9 mouse cellular contexts compared by ENCODE assay signal in the genomic region with DNA sequence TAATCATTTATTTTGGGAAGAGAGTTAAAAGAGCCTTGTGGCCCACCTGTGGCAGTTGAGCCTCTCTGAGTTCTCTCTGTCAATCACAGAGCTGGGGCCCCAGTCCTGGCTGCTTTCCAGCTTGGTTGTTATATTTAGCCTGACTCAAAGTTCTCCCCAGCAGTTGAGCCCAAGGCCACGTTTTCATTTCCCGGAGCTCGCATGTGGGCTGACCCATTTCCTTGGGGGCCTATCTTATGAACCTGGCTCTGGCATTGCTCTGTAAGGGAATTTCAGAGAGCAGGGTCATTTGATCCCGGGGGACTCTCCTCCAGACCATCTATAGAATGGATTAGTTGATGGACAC. TPM values are rescaled to one million over a fixed set of nuclear protein-coding genes. Genes with fewer than 3 reads are reported as not detected.
DNase-seq lines count a peak whose midpoint lies in the region; ATAC-seq and TF ChIP-seq lines count a peak whose summit lies in the region.
"Had no signal": no experiment of that assay in that cellular context is flagged by ENCODE, and none has a peak within 500 bp of the region (broad histone marks: within the 10 kb centered on the region; RNA-seq: fewer than 3 reads in every experiment).

No protein-coding gene starts in this region.

- TF ChIP-seq EP300 in lung, postnatal 0 days (IDR thresholded peaks at IDR 0.05) = no peak

- no peak overlapping the region for H3K4me3 ChIP-seq in liver, embryonic 11.5 days (ENCODE audit: low read depth, low read length)
- H3K4me3 ChIP-seq in stomach, embryonic 15.5 days (replicated peaks) = no peak overlapping the region
- H3K4me3 ChIP-seq in lung, postnatal 0 days (ENCODE audit: low read depth, low read length) = no peak overlapping the region

- no peaks in the 10 kb centered on the region for H3K9me3 ChIP-seq in liver, embryonic 11.5 days (ENCODE audit: control insufficient read depth, low read length)
- H3K9me3 ChIP-seq in stomach, embryonic 15.5 days = no peaks in the 10 kb centered on the region
- H3K9me3 ChIP-seq in lung, postnatal 0 days (ENCODE audit: low read length) = no peaks in the 10 kb centered on the region

- no peak overlapping the region for H3K27ac ChIP-seq in liver, embryonic 11.5 days (ENCODE audit: low read depth, low read length)
- H3K27ac ChIP-seq in stomach, embryonic 15.5 days = no peak overlapping the region
- no peak overlapping the region for H3K27ac ChIP-seq in lung, postnatal 0 days (ENCODE audit: low read length)

- no peaks in the 10 kb centered on the region for H3K36me3 ChIP-seq in liver, embryonic 11.5 days (ENCODE audit: control insufficient read depth, insufficient read depth, low read length)
- no peaks in the 10 kb centered on the region for H3K36me3 ChIP-seq in stomach, embryonic 15.5 days
- no peaks in the 10 kb centered on the region for H3K36me3 ChIP-seq in lung, postnatal 0 days (ENCODE audit: insufficient read depth, low read length)

- no peak for ATAC-seq in liver, embryonic 11.5 days (replicated peaks; ENCODE audit: low FRiP score)
- peak; percentile 66; the same call in 1 of the 2 replicates for ATAC-seq in stomach, embryonic 15.5 days (ENCODE audit: insufficient read depth, low FRiP score, low read depth)
- ATAC-seq in lung, postnatal 0 days = no peak
- no peak for ATAC-seq in megakaryocyte, adult 5-6 weeks (ENCODE audit: poor library complexity, severe bottlenecking)

- H3K4me1 ChIP-seq in liver, embryonic 11.5 days (replicated peaks; ENCODE audit: control insufficient read depth, insufficient read depth, low read length) = no peaks in the 10 kb centered on the region
- no peaks in the 10 kb centered on the region for H3K4me1 ChIP-seq in stomach, embryonic 15.5 days
- H3K4me1 ChIP-seq in lung, postnatal 0 days (ENCODE audit: insufficient read depth, low read depth, low read length) = no peaks in the 10 kb centered on the region

- no peak overlapping the region for H3K9ac ChIP-seq in liver, embryonic 11.5 days (ENCODE audit: low read depth, low read length)
- H3K9ac ChIP-seq in stomach, embryonic 15.5 days = no peak overlapping the region
- H3K9ac ChIP-seq in lung, postnatal 0 days (replicated peaks; ENCODE audit: low read depth) = no peak overlapping the region

- DNase-seq in liver = peak; percentile 42
- no peak for DNase-seq in liver, embryonic 11.5 days (ENCODE audit: low spot score)
- peak; percentile 62 to 73 for DNase-seq in gastrocnemius, adult 8-10 months (ENCODE audit: low spot score in 2 of 2)
- peak; percentile 33 for DNase-seq in induced T-regulatory cell, adult 2 months (ENCODE audit: low read depth)
- no peak for DNase-seq in embryo, embryonic 10.5 days (ENCODE audit: low spot score)
- DNase-seq in lung, postnatal 0 days (ENCODE audit: low spot score) = no peak
- DNase-seq: cerebellum, adult 9-10 months had no signal

- no peak overlapping the region for H3K4me2 ChIP-seq in liver, embryonic 11.5 days
- H3K4me2 ChIP-seq in stomach, embryonic 15.5 days = no peak overlapping the region
- no peak overlapping the region for H3K4me2 ChIP-seq in lung, postnatal 0 days (replicated peaks; ENCODE audit: low read depth, low read length)

- H3K27me3 ChIP-seq in liver, embryonic 11.5 days (replicated peaks; ENCODE audit: control insufficient read depth, insufficient read depth, low read length) = no peaks in the 10 kb centered on the region
- H3K27me3 ChIP-seq in stomach, embryonic 15.5 days (replicated peaks) = no peaks in the 10 kb centered on the region
- no peaks in the 10 kb centered on the region for H3K27me3 ChIP-seq in lung, postnatal 0 days (replicated peaks; ENCODE audit: insufficient read depth, low read length)

- 60% methylated on average over 4 of the region's 4 CpGs for WGBS in liver, embryonic 11.5 days
- 44% methylated on average over 4 of the region's 4 CpGs for WGBS in stomach, embryonic 15.5 days
- 26% methylated on average over 4 of the region's 4 CpGs for WGBS in lung, postnatal 0 days

- no peak for TF ChIP-seq CTCF in lung, postnatal 0 days (IDR thresholded peaks at IDR 0.05)

RNA-seq across cellular contexts. Expression of a gene that starts 19.4 kb away (rescaled TPM):
- 35.5 and 36.2 TPM in 2 replicates for polyA plus RNA-seq in liver, embryonic 11.5 days (2014; fragmentation: Nextera tagmentation; extraction: Ambion mirVana)
- total RNA-seq in gastrocnemius, adult 8-10 months (2022) = 1 to 10 TPM; 1.2 to 2.4 (median 1.9) TPM
- polyA plus RNA-seq in stomach, embryonic 15.5 days (2015; fragmentation: Nextera tagmentation; extraction: Ambion mirVana) = 14.5 and 17.0 TPM in 2 replicates
- 7.9 and 8.9 TPM in 2 replicates for polyA plus RNA-seq in lung, postnatal 0 days (2015; fragmentation: Nextera tagmentation; extraction: Ambion mirVana)
- 74.2 and 74.8 TPM in 2 replicates for total RNA-seq in megakaryocyte, adult 5-6 weeks (2015)
- 95.7 and 112 TPM in 2 replicates for total RNA-seq in megakaryocyte, adult 5-6 weeks (2017)

Comparison
In these comparisons a context has a peak if more than half of its experiments do, and no peak if none do; other contexts are left out.
1. DNase-seq: peak in liver (single experiment), gastrocnemius, adult 8-10 months (2 of 2) and induced T-regulatory cell, adult 2 months (single experiment); none in liver, embryonic 11.5 days (single experiment), embryo, embryonic 10.5 days (single experiment) and lung, postnatal 0 days (single experiment).